Mouse (Mus musculus) embryonic stem cell, embryonic (primary cell): ENCODE measurements at regions not wholly inside any gene's neighbourhood (a gene's known extent, or its start where the extent isn't known, plus 50 kb on each side); places are given as distances from the start of the nearest gene placed in this dataset.

Experiments used
- CTCF ChIA-PET, 4 experiments: fragments of 300-600 bp in 2 of 4; fragments of 350-600 bp in 2 of 4; sonication (Branson Sonifier 250); formaldehyde crosslinking; loops; one replicate each; lab custom pipeline; 2022; ENCODE audit warnings: inconsistent platforms in 2 of 4; lab: Charles Lee
- POLR2A ChIA-PET, 4 experiments: fragments of 300-600 bp in 2 of 4; fragments of 350-600 bp in 2 of 4; sonication (Branson Sonifier 250); formaldehyde crosslinking; loops; one replicate each; lab custom pipeline; 2022; ENCODE audit warnings: antibody characterized with exemption in 4 of 4, inconsistent platforms in 1 of 4; lab: Charles Lee

- POLR2A ChIA-PET: no interaction called here
- CTCF ChIA-PET: interaction anchor here in 2 of 4 experiments (0.5 to 1.4 kb wide), 2 partner anchors 10 to 16 kb away, joined by 3 read pairs; no protein-coding TSS in a partner anchor
Measured at GRCm38 (mm10) chr5:106335639-106336038, 122.3 kb downstream of the Barhl2 start.

- POLR2A ChIA-PET: no interaction called here
- CTCF ChIA-PET: no interaction called here
Measured at GRCm38 (mm10) chr5:106327592-106328150, 130.3 kb downstream of the Barhl2 start.

- ChIA-PET POLR2A (no interaction called here), CTCF (no interaction called here)
Measured at GRCm38 (mm10) chr5:106322574-106323215, 135.3 kb downstream of the Barhl2 start.

GRCm38 (mm10) chr5:106321426-106321825 is 136.5 kb downstream of the Barhl2 start:
- CTCF ChIA-PET: no interaction called here
- POLR2A ChIA-PET: no interaction called here

GRCm38 (mm10) chr5:106321023-106321422 is 136.9 kb downstream of the Barhl2 start:
- CTCF ChIA-PET: no interaction called here
- POLR2A ChIA-PET: no interaction called here

- POLR2A ChIA-PET: no interaction called here
- CTCF ChIA-PET: interaction anchor here in 1 of 4 experiments (0.7 kb wide), 1 partner anchor 208 kb away, joined by 3 read pairs; no protein-coding TSS in a partner anchor
Measured at GRCm38 (mm10) chr5:106320039-106320438, 137.9 kb downstream of the Barhl2 start.

GRCm38 (mm10) chr5:106318246-106318645 is 139.7 kb downstream of the Barhl2 start:
- ChIA-PET POLR2A (no interaction called here), CTCF (interaction anchor here in 2 of 4 experiments (0.5 to 0.6 kb wide), 2 partner anchors 356 to 395 kb away, joined by 8 to 9 read pairs; no protein-coding TSS in a partner anchor)

- POLR2A ChIA-PET: no interaction called here
Measured at GRCm38 (mm10) chr5:106313874-106314273, 144.1 kb downstream of the Barhl2 start.

GRCm38 (mm10) chr5:106301372-106301771 is 156.6 kb downstream of the Barhl2 start:
- POLR2A ChIA-PET: no interaction called here
- CTCF ChIA-PET: no interaction called here

More at GRCm38 (mm10) chr5:106313874-106314273, 144.1 kb downstream of the Barhl2 start:
- CTCF ChIA-PET: no interaction called here

- POLR2A ChIA-PET: interaction anchor here in 2 of 4 experiments (0.6 to 0.7 kb wide), 3 partner anchors 115 to 308 kb away, joined by 3 to 8 read pairs (median 4); no protein-coding TSS in a partner anchor
- CTCF ChIA-PET: interaction anchor here (0.5 to 1.4 kb wide), 7 partner anchors 19 to 1863 kb away, joined by 3 to 4 read pairs (median 3); no protein-coding TSS in a partner anchor
Measured at GRCm38 (mm10) chr5:106296721-106297120, 161.2 kb downstream of the Barhl2 start.

- CTCF ChIA-PET: interaction anchor here in 3 of 4 experiments (0.7 to 1.4 kb wide), 4 partner anchors 20 to 45 kb away, joined by 3 read pairs; no protein-coding TSS in a partner anchor
- POLR2A ChIA-PET: interaction anchor here in 1 of 4 experiments (0.7 kb wide), 1 partner anchor 114 kb away, joined by 8 read pairs; no protein-coding TSS in a partner anchor
Measured at GRCm38 (mm10) chr5:106295993-106296392, 162.0 kb downstream of the Barhl2 start.

- POLR2A ChIA-PET: interaction anchor here in 1 of 4 experiments (0.7 kb wide), 1 partner anchor 1668 kb away, joined by 4 read pairs; no protein-coding TSS in a partner anchor
- CTCF ChIA-PET: interaction anchor here in 2 of 4 experiments (0.9 to 1.4 kb wide), 2 partner anchors 20 to 22 kb away, joined by 3 read pairs; no protein-coding TSS in a partner anchor
Measured at GRCm38 (mm10) chr5:106295538-106295937, 162.4 kb downstream of the Barhl2 start.

GRCm38 (mm10) chr5:106292387-106293229 is 165.4 kb downstream of the Barhl2 start:
- POLR2A ChIA-PET: interaction anchor here in 2 of 4 experiments (0.6 to 0.7 kb wide), 2 partner anchors 42 to 365 kb away, joined by 3 to 6 read pairs; no protein-coding TSS in a partner anchor
- CTCF ChIA-PET: interaction anchor here in 1 of 4 experiments (0.8 kb wide), 1 partner anchor 73 kb away, joined by 8 read pairs; no protein-coding TSS in a partner anchor

- ChIA-PET CTCF (interaction anchor here in 2 of 4 experiments (0.5 to 1.5 kb wide), 4 partner anchors 10 to 132 kb away, joined by 3 to 6 read pairs (median 3); no protein-coding TSS in a partner anchor), POLR2A (interaction anchor here in 1 of 4 experiments (0.6 kb wide), 1 partner anchor 1095 kb away, joined by 3 read pairs; no protein-coding TSS in a partner anchor)
Measured at GRCm38 (mm10) chr5:106285152-106285551, 172.8 kb downstream of the Barhl2 start.

GRCm38 (mm10) chr5:106284731-106285130 is 173.2 kb downstream of the Barhl2 start:
- ChIA-PET POLR2A (interaction anchor here in 1 of 4 experiments (0.6 kb wide), 1 partner anchor 1095 kb away, joined by 3 read pairs; no protein-coding TSS in a partner anchor), CTCF (interaction anchor here in 2 of 4 experiments (0.5 to 1.5 kb wide), 4 partner anchors 10 to 133 kb away, joined by 3 to 6 read pairs (median 3); no protein-coding TSS in a partner anchor)

- POLR2A ChIA-PET: no interaction called here
- CTCF ChIA-PET: no interaction called here
Measured at GRCm38 (mm10) chr5:106282646-106283045, 175.3 kb downstream of the Barhl2 start.

GRCm38 (mm10) chr5:106277786-106278185 is 180.2 kb downstream of the Barhl2 start:
- ChIA-PET POLR2A (no interaction called here), CTCF (no interaction called here)

GRCm38 (mm10) chr5:106277231-106277630 is 180.7 kb downstream of the Barhl2 start:
- POLR2A ChIA-PET: no interaction called here
- CTCF ChIA-PET: interaction anchor here in 1 of 4 experiments (1.3 kb wide), 1 partner anchor 20 kb away, joined by 3 read pairs; no protein-coding TSS in a partner anchor
